Mouse (Mus musculus): ENCODE results near the gene Iqcf3. TPM values are rescaled to one million over a fixed set of nuclear protein-coding genes. Genes with fewer than 3 reads are reported as not detected.
"Not testable (repeated sequence)": the region's sequence is repeated elsewhere in the genome, so short reads cannot be mapped to it uniquely, and the experiment has no call there.

Gene Iqcf3
- polyA plus RNA-seq, 1 experiment from 2014 or later = not detected

DNA sequence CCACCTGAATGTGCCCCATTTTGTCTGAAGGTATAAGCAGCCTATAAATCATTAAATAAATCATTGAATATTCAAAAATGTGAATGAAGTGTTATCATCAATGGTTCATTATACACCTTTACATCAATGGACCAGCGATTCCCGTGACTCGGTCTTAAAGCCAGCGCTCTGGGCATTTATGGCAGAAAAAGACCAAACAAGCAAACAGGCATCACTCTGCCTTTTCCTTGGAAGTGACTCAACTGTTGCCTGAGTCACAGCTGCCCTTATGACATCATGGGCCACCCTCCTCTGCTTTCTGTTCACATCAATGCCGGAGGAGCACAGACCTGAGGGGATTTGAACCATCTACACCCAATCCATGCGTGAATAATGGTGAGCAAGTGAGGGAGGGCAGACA is 61.8 kb downstream of the Iqcf3 start, which contains the start of gene Iqcf1:
Iqcf1 (plus strand) TSS at position 301 of the 400 bp plus-strand sequence.
- 82% methylated on average over 6 of the region's 6 CpGs for WGBS
- H3K27me3 ChIP-seq (ENCODE audit: insufficient read depth, poor library complexity, severe bottlenecking) = peaks cover 3% of the 10 kb centered on the region; the same call in 1 of the 2 replicates
- DNase-seq (ENCODE audit: low spot score) = no peak
- no peaks in the 10 kb centered on the region for H3K9me3 ChIP-seq
- H3K36me3 ChIP-seq = no peaks in the 10 kb centered on the region
- no peaks in the 10 kb centered on the region for H3K4me1 ChIP-seq
- no peak within 1 kb of the TSS for H3K27ac ChIP-seq
- no peak within 1 kb of the TSS for H3K4me3 ChIP-seq

DNA sequence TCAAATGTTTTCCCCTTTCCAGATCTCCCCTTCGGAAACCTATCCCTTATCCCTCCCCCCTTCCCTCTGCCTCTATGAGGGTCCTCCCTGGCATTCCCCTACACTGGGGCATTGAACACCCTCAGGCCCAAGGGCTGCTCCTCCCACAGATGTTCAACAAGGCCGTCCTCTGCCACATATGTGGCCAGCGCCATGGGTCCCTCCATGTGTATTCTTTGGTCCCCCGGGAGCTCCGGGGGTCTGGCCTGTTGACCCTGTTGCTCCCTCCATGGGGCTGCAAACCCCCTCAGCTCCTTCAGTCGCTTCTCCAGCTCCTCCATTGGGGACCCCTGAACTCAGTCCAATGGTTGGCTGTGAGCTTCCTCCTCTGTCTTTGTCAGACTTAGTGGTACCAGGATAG is 73.8 kb downstream of the Iqcf3 start:
- WGBS = 80% methylated on average over 6 of the region's 6 CpGs
- peaks cover 39% of the 10 kb centered on the region for H3K36me3 ChIP-seq
- H3K27ac ChIP-seq; H3K9me3 ChIP-seq; H3K27me3 ChIP-seq (ENCODE audit: insufficient read depth, poor library complexity, severe bottlenecking); DNase-seq (ENCODE audit: low spot score); H3K4me3 ChIP-seq: not testable (repeated sequence)
- peaks cover 11% of the 10 kb centered on the region for H3K4me1 ChIP-seq

DNA sequence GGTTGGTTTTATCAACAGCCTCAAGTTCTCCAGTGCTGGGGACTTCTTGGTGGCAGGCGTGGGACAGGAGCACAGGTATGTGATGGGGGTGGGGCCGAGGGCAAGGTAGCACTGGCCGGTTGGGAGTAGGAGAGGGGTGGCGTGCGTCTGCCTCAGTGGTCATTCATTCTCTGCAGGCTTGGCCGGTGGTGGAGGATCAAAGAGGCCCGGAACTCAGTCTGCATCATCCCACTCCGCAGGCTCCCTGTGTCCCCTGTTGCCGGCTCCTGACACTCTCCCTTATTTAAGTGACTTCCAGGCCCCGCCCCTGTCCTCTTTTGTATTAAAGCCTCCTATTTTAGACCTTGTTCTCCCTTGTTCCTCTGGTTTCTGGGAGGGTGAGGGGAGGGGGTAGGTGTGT is 76.4 kb downstream of the Iqcf3 start:
- Histone ChIP-seq H3K36me3 (peaks cover 60% of the 10 kb centered on the region), H3K4me1 (peaks cover 13% of the 10 kb centered on the region)
- 85% methylated on average over 10 of the region's 10 CpGs for WGBS

DNA sequence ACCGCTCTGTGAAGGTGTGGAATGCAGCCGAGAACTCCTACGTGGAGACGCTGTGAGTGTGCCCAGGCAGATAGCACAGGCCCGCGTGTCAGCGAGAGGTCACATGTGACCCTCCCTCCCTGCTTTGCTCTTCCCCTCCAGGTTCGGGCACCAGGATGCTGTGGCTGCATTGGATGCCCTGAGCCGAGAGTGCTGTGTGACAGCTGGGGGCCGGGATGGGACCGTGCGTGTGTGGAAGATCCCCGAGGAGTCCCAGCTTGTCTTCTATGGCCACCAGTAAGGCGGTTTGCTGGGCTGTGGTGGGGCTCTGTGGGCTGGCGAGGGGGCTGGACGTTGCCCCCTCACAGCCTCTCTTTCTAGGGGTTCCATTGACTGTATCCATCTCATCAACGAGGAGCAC is 77.8 kb downstream of the Iqcf3 start:
- H3K27ac ChIP-seq = no peak overlapping the region
- H3K9me3 ChIP-seq = no peaks in the 10 kb centered on the region
- H3K4me1 ChIP-seq = 0 out of 2 replicates have a peak, but pooled peaks cover 6% of the 10 kb centered on the region
- peaks cover 69% of the 10 kb centered on the region for H3K36me3 ChIP-seq
- no peaks in the 10 kb centered on the region for H3K27me3 ChIP-seq (ENCODE audit: insufficient read depth, poor library complexity, severe bottlenecking)
- DNase-seq (ENCODE audit: low spot score) = no peak
- H3K4me3 ChIP-seq = no peak overlapping the region
- whole genome bisulfite sequencing = 87% methylated on average over 17 of the region's 17 CpGs

More for the DNA sequence above, 76.4 kb downstream of the Iqcf3 start:
- H3K27ac ChIP-seq = no peak overlapping the region; the same call in 1 of the 2 replicates
- no peaks in the 10 kb centered on the region for H3K27me3 ChIP-seq (ENCODE audit: insufficient read depth, poor library complexity, severe bottlenecking)
- no peaks in the 10 kb centered on the region for H3K9me3 ChIP-seq
- DNase-seq (ENCODE audit: low spot score) = no peak
- no peak overlapping the region for H3K4me3 ChIP-seq

DNA sequence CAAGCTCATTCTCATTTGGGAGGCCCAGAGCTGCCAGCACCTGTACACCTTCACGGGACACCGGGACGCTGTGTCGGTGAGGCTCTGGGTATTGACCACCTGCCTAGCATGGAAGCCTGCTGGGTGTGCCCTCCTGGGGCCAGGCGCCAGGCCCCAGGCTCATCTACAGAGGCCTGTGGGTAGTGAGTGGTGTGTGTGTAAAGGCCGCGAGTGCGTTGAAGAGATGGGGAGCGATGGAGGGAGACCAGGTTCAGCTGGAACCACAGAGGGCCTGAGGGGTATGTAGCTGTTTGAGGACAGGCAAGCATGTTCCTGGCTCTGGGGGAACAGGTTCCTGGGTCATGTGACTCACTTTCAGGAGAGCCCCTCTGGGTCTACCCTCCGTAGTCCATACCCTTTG is 78.3 kb downstream of the Iqcf3 start:
- Histone ChIP-seq H3K27me3 (ENCODE audit: insufficient read depth, poor library complexity, severe bottlenecking) (no peaks in the 10 kb centered on the region), H3K36me3 (peaks cover 69% of the 10 kb centered on the region), H3K27ac (no peak overlapping the region), H3K4me1 (peaks cover 8% of the 10 kb centered on the region), H3K9me3 (no peaks in the 10 kb centered on the region), H3K4me3 (no peak overlapping the region)
- DNase-seq (ENCODE audit: low spot score) = no peak
- WGBS = 96% methylated on average over 10 of the region's 10 CpGs

DNA sequence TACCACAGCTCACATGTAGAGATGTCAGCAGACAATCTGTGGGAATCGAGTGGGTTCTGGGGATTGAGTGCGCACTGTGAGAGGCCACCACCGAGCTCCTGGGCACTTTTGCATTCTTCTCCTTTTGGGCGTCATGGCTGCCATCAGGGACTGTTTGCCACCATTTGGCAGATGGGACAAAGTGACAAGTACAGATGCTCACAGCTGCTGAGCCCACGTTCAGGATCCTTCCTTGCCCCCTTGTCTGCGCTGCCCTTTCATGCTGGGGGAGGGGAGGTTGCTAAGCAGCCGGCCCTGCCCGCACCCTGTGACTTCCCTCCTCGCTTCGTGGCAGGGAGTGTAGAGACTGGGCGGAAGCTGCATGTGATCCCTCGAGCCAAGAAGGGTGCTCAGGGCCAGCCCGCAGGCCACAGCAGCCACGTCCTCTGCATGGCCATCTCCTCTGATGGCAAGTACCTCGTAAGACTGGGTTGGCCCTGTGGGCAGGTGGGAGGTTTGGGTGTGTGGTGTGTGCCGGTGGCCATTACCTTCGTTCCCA is 78.8 kb downstream of the Iqcf3 start:
- Histone ChIP-seq H3K4me1 (peaks cover 13% of the 10 kb centered on the region), H3K9me3 (no peaks in the 10 kb centered on the region), H3K27ac (no peak overlapping the region), H3K27me3 (ENCODE audit: insufficient read depth, poor library complexity, severe bottlenecking) (no peaks in the 10 kb centered on the region), H3K36me3 (peaks cover 69% of the 10 kb centered on the region), H3K4me3 (no peak overlapping the region)
- DNase-seq (ENCODE audit: low spot score) = no peak
- WGBS = 87% methylated on average over 17 of the region's 17 CpGs

DNA sequence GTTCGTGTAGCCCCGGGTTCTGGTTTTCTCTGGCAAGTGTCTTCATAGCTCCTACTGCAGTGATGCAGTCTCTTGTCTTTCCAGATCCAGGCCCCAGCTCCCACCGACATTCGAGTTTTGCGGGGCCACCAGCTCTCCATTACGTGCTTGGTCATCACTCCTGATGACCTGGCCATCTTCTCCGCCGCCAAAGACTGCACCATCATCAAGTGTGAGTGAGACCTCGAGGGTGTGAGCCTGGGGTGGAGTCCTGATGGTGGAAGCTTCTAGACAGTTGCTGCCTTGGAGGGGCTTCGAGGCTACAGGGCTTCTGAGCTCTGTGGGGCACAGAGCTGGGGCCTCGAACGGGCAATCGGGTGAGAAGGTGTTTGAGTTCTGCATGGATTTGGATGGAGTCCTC is 79.8 kb downstream of the Iqcf3 start:
- Histone ChIP-seq H3K27me3 (ENCODE audit: insufficient read depth, poor library complexity, severe bottlenecking) (no peaks in the 10 kb centered on the region), H3K9me3 (no peaks in the 10 kb centered on the region), H3K4me3 (no peak overlapping the region), H3K4me1 (peaks cover 16% of the 10 kb centered on the region), H3K36me3 (peaks cover 69% of the 10 kb centered on the region), H3K27ac (no peak overlapping the region)
- no peak for DNase-seq (ENCODE audit: low spot score)
- 92% methylated on average over 13 of the region's 13 CpGs for WGBS

DNA sequence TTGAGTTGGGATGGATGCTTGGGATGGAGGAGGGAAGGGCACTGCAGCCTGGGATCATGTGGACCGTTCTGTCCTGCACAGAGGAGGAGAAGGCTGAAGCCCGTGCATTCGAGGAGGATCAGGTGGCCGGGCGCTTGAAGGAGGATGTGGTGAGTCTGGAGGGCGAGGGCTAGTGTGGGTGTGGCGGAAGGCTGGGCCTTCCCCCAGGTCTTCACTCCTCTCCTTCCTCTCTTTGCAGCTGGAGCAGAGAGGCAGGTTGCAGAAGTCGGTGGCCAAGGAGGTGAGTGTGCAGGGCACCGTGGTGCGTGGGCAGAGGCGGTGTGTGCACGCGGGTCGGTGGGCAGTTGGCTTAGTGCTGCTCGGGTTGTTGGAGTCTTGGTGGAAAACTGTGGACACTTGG is 80.4 kb downstream of the Iqcf3 start:
- H3K9me3 ChIP-seq = no peaks in the 10 kb centered on the region
- no peak for DNase-seq (ENCODE audit: low spot score)
- no peak overlapping the region for H3K27ac ChIP-seq
- H3K27me3 ChIP-seq (ENCODE audit: insufficient read depth, poor library complexity, severe bottlenecking) = no peaks in the 10 kb centered on the region
- no peak overlapping the region for H3K4me3 ChIP-seq
- H3K36me3 ChIP-seq = peaks cover 65% of the 10 kb centered on the region
- H3K4me1 ChIP-seq = peaks cover 22% of the 10 kb centered on the region
- WGBS = 94% methylated on average over 15 of the region's 15 CpGs

DNA sequence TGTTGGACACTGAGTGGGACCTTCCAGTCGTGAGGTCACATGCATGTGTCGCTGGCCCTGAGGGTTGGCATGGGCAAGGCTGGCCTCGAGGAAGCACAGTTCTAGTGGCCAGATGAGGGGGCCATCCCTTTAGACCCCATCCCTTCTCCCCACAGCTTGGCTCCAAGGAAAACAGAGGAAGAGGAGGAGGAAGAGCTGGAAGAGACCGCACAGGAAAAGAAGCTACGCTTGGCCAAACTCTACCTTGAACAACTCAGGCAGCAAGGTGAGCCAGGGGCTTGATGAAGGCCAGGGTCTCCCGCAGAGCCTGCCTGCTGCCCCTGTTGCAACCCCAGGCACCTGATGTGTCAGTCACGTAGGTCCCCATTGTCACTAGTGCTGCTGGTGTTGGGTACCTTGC is 80.9 kb downstream of the Iqcf3 start:
- no peak overlapping the region for H3K4me3 ChIP-seq
- peaks cover 60% of the 10 kb centered on the region for H3K36me3 ChIP-seq
- H3K4me1 ChIP-seq = peaks cover 27% of the 10 kb centered on the region
- no peaks in the 10 kb centered on the region for H3K9me3 ChIP-seq
- no peak for DNase-seq (ENCODE audit: low spot score)
- no peak overlapping the region for H3K27ac ChIP-seq
- WGBS = 91% methylated on average over 7 of the region's 7 CpGs
- no peaks in the 10 kb centered on the region for H3K27me3 ChIP-seq (ENCODE audit: insufficient read depth, poor library complexity, severe bottlenecking)

DNA sequence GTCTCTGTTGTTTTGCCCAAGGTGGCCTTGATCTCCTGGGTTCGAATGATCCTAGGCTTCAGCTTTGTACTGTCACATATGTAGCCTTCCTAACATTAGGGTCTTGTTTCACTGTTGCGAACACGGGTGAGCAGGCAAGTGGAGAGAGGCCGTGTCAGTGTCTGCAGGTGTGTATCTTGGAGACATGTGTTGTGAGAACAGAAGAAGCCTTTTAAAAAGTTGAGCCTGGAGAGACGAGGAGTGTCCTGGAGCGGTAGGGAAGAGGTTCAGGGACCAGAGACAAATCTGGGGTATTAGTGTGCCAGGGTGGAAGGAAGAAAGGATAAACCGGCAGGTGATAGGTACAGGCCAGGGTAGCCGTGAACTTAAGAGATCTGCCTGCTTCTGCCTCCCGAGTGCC is 83.3 kb downstream of the Iqcf3 start:
- peaks cover 7% of the 10 kb centered on the region; the same call in 1 of the 2 replicates for H3K27me3 ChIP-seq (ENCODE audit: insufficient read depth, poor library complexity, severe bottlenecking)
- WGBS = 77% methylated on average over 9 of the region's 9 CpGs

DNA sequence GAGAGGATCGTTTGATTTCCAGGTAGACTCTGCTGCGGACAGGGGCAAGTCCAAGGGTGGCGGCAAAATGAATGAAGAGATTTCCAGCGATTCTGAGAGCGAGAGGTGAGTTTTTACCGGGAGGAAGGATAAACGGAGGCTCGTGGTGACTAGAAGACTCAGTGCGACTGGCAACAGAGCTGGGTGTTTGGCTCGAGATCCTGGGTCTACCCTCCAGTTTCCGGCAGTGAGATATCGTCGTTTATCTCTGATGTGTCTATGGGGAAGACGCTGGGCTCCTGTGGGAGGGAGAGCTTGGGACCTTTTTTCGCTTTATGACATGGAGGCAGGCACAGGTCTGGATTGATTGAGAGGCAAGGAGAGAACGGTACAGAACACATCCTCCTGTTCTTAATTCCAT is 83.8 kb downstream of the Iqcf3 start:
- Histone ChIP-seq H3K9me3 (no peaks in the 10 kb centered on the region), H3K27me3 (ENCODE audit: insufficient read depth, poor library complexity, severe bottlenecking) (peaks cover 7% of the 10 kb centered on the region; the same call in 1 of the 2 replicates), H3K27ac (peak overlapping the region; percentile 84), H3K4me1 (peaks cover 50% of the 10 kb centered on the region), H3K4me3 (peak overlapping the region; percentile 83), H3K36me3 (peaks cover 31% of the 10 kb centered on the region)
- no peak for DNase-seq (ENCODE audit: low spot score)
- WGBS = 2% methylated on average over 16 of the region's 16 CpGs

More for the DNA sequence above, 83.3 kb downstream of the Iqcf3 start:
- DNase-seq (ENCODE audit: low spot score) = no peak
- 0 out of 2 replicates have a peak overlapping the region, but pooled peaks have one; percentile 84 for H3K27ac ChIP-seq
- peak overlapping the region; percentile 83 for H3K4me3 ChIP-seq
- H3K36me3 ChIP-seq = peaks cover 36% of the 10 kb centered on the region
- H3K9me3 ChIP-seq = no peaks in the 10 kb centered on the region
- H3K4me1 ChIP-seq = peaks cover 46% of the 10 kb centered on the region

DNA sequence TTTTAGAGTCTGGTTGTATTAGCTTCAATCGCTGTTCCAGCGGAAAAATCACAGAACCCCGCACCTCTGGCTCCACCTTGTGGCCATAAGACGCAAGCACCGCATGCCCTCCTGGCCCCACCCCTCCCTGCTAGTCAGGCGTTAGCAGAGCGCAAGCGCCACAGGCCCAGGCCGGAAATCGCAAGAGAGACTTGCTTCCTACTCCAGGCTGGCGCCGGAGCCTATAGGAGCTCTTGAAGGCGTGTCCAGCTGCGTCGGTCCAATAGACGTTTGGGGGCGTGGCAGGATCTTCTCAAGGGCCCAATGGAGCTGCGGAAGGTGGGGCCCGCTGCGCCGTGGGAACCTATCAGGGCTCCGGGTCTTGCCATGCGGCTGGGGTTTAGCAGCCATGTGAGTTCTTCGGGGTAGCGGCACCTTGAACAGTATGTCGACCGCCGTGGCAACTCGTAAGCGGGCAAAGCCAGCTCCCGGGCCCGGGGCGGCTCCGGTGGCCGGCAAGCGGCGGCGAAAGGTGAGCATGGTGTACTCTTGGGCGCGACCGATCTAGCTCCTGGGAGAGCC is 84.4 kb downstream of the Iqcf3 start, which contains the start of gene Parp3:
Parp3 (minus strand) TSS at position 26 of the 561 bp plus-strand sequence.
- WGBS = under 1% methylated on average over 41 of the region's 41 CpGs
- H3K36me3 ChIP-seq = peaks cover 28% of the 10 kb centered on the region
- H3K4me1 ChIP-seq = peaks cover 57% of the 10 kb centered on the region
- DNase-seq (ENCODE audit: low spot score) = peak; percentile 100
- H3K9me3 ChIP-seq = no peaks in the 10 kb centered on the region
- peak within 1 kb of the TSS; percentile 83 for H3K4me3 ChIP-seq
- H3K27ac ChIP-seq = peak within 1 kb of the TSS; percentile 84
- H3K27me3 ChIP-seq (ENCODE audit: insufficient read depth, poor library complexity, severe bottlenecking) = peaks cover 7% of the 10 kb centered on the region; the same call in 1 of the 2 replicates

DNA sequence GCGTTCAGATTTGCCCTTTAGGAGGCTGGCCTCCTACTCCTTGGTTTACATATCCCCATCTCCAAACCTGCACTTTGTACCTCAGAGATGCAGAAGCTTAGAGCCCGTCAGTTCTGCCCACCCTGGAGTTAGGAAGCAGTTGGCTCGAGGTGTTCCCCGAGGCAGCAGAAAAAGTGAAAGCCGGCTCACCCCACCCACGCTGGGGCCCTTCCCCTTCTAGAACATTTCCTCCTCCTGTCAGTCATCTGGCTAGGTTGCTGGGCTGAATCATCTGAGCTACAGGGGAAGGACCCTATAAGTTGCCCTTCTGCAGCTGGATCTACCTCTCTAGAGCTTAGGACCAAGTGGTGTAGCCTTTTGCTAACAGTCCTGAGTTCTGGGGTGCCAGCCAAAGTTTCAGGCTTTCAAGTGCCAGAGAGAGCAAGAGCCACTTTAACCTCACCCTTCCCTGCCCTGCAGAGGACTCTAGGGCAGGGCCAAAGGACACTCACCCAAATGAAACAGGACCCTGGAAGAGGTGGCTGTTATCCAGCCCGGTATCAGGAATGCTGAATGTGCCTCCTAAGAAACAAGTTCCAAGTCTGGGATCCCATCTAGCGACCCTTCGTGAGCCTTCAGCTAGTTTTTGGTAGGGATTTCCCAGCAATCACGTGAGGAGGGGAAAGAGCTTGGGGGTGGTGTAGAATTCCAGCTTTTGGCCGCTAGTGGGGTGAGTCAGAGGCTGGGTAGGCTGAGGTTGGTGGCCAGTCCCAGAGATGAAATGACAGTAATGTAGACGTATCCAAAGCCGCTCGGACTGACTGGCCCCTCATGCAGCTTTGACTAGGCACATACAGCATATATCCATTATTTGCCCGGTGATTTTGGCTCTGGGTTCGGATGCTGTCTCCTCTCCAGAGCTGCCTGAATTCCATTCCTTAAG is 85.2 kb downstream of the Iqcf3 start:
- no peak for DNase-seq (ENCODE audit: low spot score)
- peaks cover 8% of the 10 kb centered on the region; the same call in 1 of the 2 replicates for H3K27me3 ChIP-seq (ENCODE audit: insufficient read depth, poor library complexity, severe bottlenecking)
- H3K36me3 ChIP-seq = peaks cover 21% of the 10 kb centered on the region
- peaks cover 64% of the 10 kb centered on the region for H3K4me1 ChIP-seq
- H3K4me3 ChIP-seq = peak overlapping the region; percentile 83
- no peaks in the 10 kb centered on the region for H3K9me3 ChIP-seq
- 30% methylated on average over 16 of the region's 16 CpGs for WGBS
- peak overlapping the region; percentile 53 for H3K27ac ChIP-seq

Data from heart, embryonic 10.5 days (tissue).